Mouse (Mus musculus) myocyte (in vitro differentiated cells): Measurements from ENCODE around the gene Hist1h4f.

ENCODE experiments used
- MAX ChIP-seq: IDR thresholded peaks from one replicate; pipeline ENCODE4 v1.6.1; 2011; ENCODE audit warnings: low read depth, mild to moderate bottlenecking, control low read depth
- MYOD1 ChIP-seq, 3 experiments: IDR thresholded peaks; one replicate each; pipeline ENCODE4 v1.6.1; 2011; ENCODE audit warnings: control low read depth in 2 of 3, low read depth in 2 of 3, mild to moderate bottlenecking in 2 of 3, moderate library complexity in 1 of 3; ENCODE audit not compliant: insufficient read length in 2 of 3, control insufficient read depth in 1 of 3
- MYOG ChIP-seq, 3 experiments: IDR thresholded peaks; one replicate each; pipeline ENCODE4 v1.6.1; 2011; ENCODE audit warnings: control low read depth in 2 of 3, low read depth in 2 of 3, mild to moderate bottlenecking in 2 of 3; ENCODE audit not compliant: insufficient read length in 2 of 3, control insufficient read depth in 1 of 3, insufficient read depth in 1 of 3
- POLR2A ChIP-seq: IDR thresholded peaks from one replicate; pipeline ENCODE4 v1.6.1; 2011; ENCODE audit warnings: low read depth, mild to moderate bottlenecking, control low read depth, moderate library complexity; ENCODE audit not compliant: insufficient read length
- TCF12 ChIP-seq: IDR thresholded peaks from one replicate; pipeline ENCODE4 v1.6.1; 2011; ENCODE audit warnings: mild to moderate bottlenecking, control low read depth; ENCODE audit not compliant: poor library complexity, insufficient read depth, severe bottlenecking
- TCF3 ChIP-seq: IDR thresholded peaks from one replicate; pipeline ENCODE4 v1.6.1; 2011; ENCODE audit warnings: low read depth, control low read depth; ENCODE audit not compliant: insufficient read length

GRCm38 (mm10) chr13:23516822-23517602 lies 34.4 kb downstream of the Hist1h4f start:
- TF ChIP-seq MYOG (IDR thresholded peaks at IDR 0.05; ENCODE audit: control insufficient read depth in 1 of 3, insufficient read depth in 1 of 3, insufficient read length in 2 of 3, low read depth in 2 of 3) (no peak), MYOD1 (IDR thresholded peaks at IDR 0.05; ENCODE audit: control insufficient read depth in 1 of 3, insufficient read length in 2 of 3, low read depth in 2 of 3) (no peak), MAX (no peak), TCF12 (no peak), POLR2A (no peak), TCF3 (no peak)
